Mouse (Mus musculus) adrenal gland, postnatal 4 days (tissue): Measurements from ENCODE around the gene Arid5a. TPM values are rescaled to one million over a fixed set of nuclear protein-coding genes. Genes with fewer than 3 reads are reported as not detected.

Source experiments
- DNase-seq, 2 experiments: peaks; one replicate each; pipeline ENCODE4 v3.0.0; 2021 to 2022; ENCODE audit warnings: low spot score in 2 of 2, mixed read lengths in 2 of 2
- total RNA-seq, 2 experiments: library from RNA; stranded (reverse); gene quantifications; 2 replicates each; pipeline ENCODE4 v1.2.3; 2021

Arid5a gene
- total RNA-seq, 2 experiments from 2014 or later, result 6.0 to 8.4 TPM

GRCm38 (mm10) chr1:36293470-36293869 lies 14.1 kb upstream of the Arid5a start:
- no peak for DNase-seq

GRCm38 (mm10) chr1:36294402-36294801 lies 13.1 kb upstream of the Arid5a start:
- no peak for DNase-seq

GRCm38 (mm10) chr1:36296466-36297149 lies 10.9 kb upstream of the Arid5a start:
- no peak for DNase-seq

GRCm38 (mm10) chr1:36298107-36298506 lies 9.4 kb upstream of the Arid5a start:
- no peak for DNase-seq

GRCm38 (mm10) chr1:36299126-36299525 lies 8.4 kb upstream of the Arid5a start:
- no peak for DNase-seq

- no peak for DNase-seq
Measured at GRCm38 (mm10) chr1:36299676-36300075, 7.9 kb upstream of the Arid5a start.

- DNase-seq, result no peak
Measured at GRCm38 (mm10) chr1:36300486-36300885, 7.0 kb upstream of the Arid5a start.

- no peak for DNase-seq
Measured at GRCm38 (mm10) chr1:36302273-36302672, 5.3 kb upstream of the Arid5a start.

GRCm38 (mm10) chr1:36302957-36303356 lies 4.6 kb upstream of the Arid5a start:
- DNase-seq, result no peak

- no peak for DNase-seq
Measured at GRCm38 (mm10) chr1:36303381-36304320, 3.9 kb upstream of the Arid5a start.

- DNase-seq, result no peak
Measured at GRCm38 (mm10) chr1:36304764-36305163, 2.8 kb upstream of the Arid5a start.

- DNase-seq, result no peak
Measured at GRCm38 (mm10) chr1:36306120-36306519, 1.4 kb upstream of the Arid5a start.

- no peak for DNase-seq
Measured at GRCm38 (mm10) chr1:36307121-36307494, 425 bp upstream of the Arid5a start.

GRCm38 (mm10) chr1:36308451-36308901 lies 943 bp downstream of the Arid5a start:
- DNase-seq, result no peak

- no peak for DNase-seq
Measured at GRCm38 (mm10) chr1:36308966-36309475, 1.5 kb downstream of the Arid5a start.

- DNase-seq, result no peak
Measured at GRCm38 (mm10) chr1:36309498-36309901, 2.0 kb downstream of the Arid5a start.

- no peak for DNase-seq
Measured at GRCm38 (mm10) chr1:36314959-36315775, 7.6 kb downstream of the Arid5a start.

- no peak for DNase-seq
Measured at GRCm38 (mm10) chr1:36315776-36316100, 8.2 kb downstream of the Arid5a start.

GRCm38 (mm10) chr1:36321164-36321563 lies 13.6 kb downstream of the Arid5a start:
- no peak for DNase-seq

- no peak for DNase-seq
Measured at GRCm38 (mm10) chr1:36321829-36322573, 14.5 kb downstream of the Arid5a start.

- DNase-seq, result no peak
Measured at GRCm38 (mm10) chr1:36323076-36323475, 15.5 kb downstream of the Arid5a start.
